Mouse (Mus musculus) forebrain, postnatal 0 days (tissue): ENCODE measurements at regions not wholly inside any gene's neighbourhood (a gene's known extent, or its start where the extent isn't known, plus 50 kb on each side); places are given as distances from the start of the nearest gene placed in this dataset.
A peak's percentile ranks its signal among the peaks of the same experiment; 100 is the strongest.

Experiments
- ATAC-seq: fragments of 200-750 bp; cut with Nextera tagmentation; 2 replicates; pipeline ENCODE4 v1.8.0; 2017; ENCODE audit warnings: mild to moderate bottlenecking, moderate library complexity
- DNase-seq: peaks from one replicate; pipeline ENCODE4 v3.0.0-alpha.2; 2015
- H3K27ac ChIP-seq: fragments of 300-500 bp; sonication (generic); 2 replicates; pipeline ENCODE4 v1.5.1; 2014; ENCODE audit warnings: low read depth, mild to moderate bottlenecking, antibody characterized with exemption, low read length, moderate library complexity, mixed read lengths
- H3K27me3 ChIP-seq: fragments of 300-500 bp; sonication (generic); 2 replicates; pipeline ENCODE4 v1.6.1; 2014; ENCODE audit warnings: mild to moderate bottlenecking, low read length, mixed read lengths; ENCODE audit not compliant: insufficient read depth
- H3K36me3 ChIP-seq: fragments of 300-500 bp; sonication (generic); 2 replicates; pipeline ENCODE4 v1.6.1; 2014; ENCODE audit warnings: mild to moderate bottlenecking, moderate library complexity; ENCODE audit not compliant: insufficient read depth
- H3K4me1 ChIP-seq: fragments of 300-500 bp; sonication (generic); 2 replicates; pipeline ENCODE4 v1.6.1; 2014; ENCODE audit warnings: antibody characterized with exemption; ENCODE audit not compliant: insufficient read depth
- H3K4me2 ChIP-seq: fragments of 300-500 bp; sonication (generic); 2 replicates; pipeline ENCODE4 v1.6.1; 2014; ENCODE audit warnings: low read depth, mild to moderate bottlenecking, moderate library complexity
- H3K4me3 ChIP-seq: fragments of 300-500 bp; sonication (generic); 2 replicates; pipeline ENCODE4 v1.5.1; 2014; ENCODE audit warnings: low read depth, low read length, mixed read lengths
- H3K9ac ChIP-seq: fragments of 300-500 bp; sonication (generic); 2 replicates; pipeline ENCODE4 v1.6.1; 2014; ENCODE audit warnings: mild to moderate bottlenecking
- H3K9me3 ChIP-seq: fragments of 300-500 bp; sonication (generic); 2 replicates; pipeline ENCODE4 v1.6.1; 2016; ENCODE audit warnings: low read length
- CTCF ChIP-seq: sonication (generic); IDR thresholded peaks from 2 replicates; pipeline ENCODE4 v1.5.1; 2016; ENCODE audit warnings: antibody characterized with exemption, control low read depth, low read depth
- WGBS: fragments of 180-500 bp; shearing (Covaris S2); extraction: QIAGEN DNeasy Blood & Tissue Kit; methylation state at CpG from one replicate; pipeline ENCODE4 v1.1.7; 2014; 5-methylcytosine and 5-hydroxymethylcytosine counted together

DNA sequence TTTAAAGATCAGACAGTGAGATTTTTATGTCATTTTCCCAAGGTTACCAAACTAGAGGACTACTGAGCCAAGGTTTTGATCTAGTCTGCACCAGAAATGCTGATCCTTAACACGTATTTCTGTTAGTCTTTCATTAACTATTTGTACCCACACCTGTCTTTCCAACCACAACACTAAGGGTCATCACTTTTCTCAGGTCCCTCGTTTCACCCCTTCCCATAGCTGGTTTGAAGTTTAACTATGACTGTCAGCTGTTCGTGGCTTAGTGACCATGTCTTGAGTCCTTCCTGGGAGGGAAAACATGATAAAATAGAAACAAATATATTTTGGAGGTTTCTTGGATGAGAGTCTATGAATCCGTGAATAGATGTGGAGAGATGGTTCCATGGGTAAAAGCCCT, 99.6 kb upstream of the Gm6657 start:
- Histone ChIP-seq H3K36me3 (no peaks in the 10 kb centered on the region), H3K4me3 (no peak overlapping the region), H3K9ac (no peak overlapping the region), H3K4me1 (peaks cover 8% of the 10 kb centered on the region), H3K27ac (no peak overlapping the region), H3K9me3 (no peaks in the 10 kb centered on the region), H3K4me2 (no peak overlapping the region), H3K27me3 (no peaks in the 10 kb centered on the region)
- 88% methylated on average over 4 of the region's 4 CpGs for WGBS
- DNase-seq: no peak
- ATAC-seq: no peak
- no peak for TF ChIP-seq CTCF

DNA sequence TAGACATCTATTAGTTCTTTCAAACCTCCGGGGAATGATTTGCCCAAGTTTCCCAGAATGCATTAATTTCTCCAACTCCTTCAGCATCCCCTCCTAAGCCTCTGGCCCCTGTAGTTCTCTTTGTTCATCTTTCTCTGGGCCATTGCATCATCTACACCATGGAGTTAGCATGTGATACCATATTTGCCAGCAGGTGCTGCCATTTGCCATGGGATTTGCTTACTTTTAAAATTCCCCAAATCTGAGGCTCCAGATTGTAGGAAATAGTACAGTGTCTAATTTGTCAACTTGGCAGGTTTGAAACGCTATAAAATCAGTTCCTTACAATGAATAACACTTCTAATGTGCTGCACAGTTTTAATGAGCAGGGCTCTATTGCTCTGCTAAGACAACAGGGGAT, 98.7 kb upstream of the Gm6657 start:
- peak; percentile 60 for TF ChIP-seq CTCF
- Histone ChIP-seq H3K36me3 (no peaks in the 10 kb centered on the region), H3K27ac (no peak overlapping the region), H3K4me2 (no peak overlapping the region), H3K9ac (no peak overlapping the region), H3K4me1 (peaks cover 12% of the 10 kb centered on the region), H3K4me3 (no peak overlapping the region), H3K9me3 (no peaks in the 10 kb centered on the region), H3K27me3 (no peaks in the 10 kb centered on the region)
- peak; percentile 59 for DNase-seq
- ATAC-seq: peak; percentile 34; the same call in 1 of the 2 replicates
- 31% methylated on average over 2 of the region's 2 CpGs for WGBS

DNA sequence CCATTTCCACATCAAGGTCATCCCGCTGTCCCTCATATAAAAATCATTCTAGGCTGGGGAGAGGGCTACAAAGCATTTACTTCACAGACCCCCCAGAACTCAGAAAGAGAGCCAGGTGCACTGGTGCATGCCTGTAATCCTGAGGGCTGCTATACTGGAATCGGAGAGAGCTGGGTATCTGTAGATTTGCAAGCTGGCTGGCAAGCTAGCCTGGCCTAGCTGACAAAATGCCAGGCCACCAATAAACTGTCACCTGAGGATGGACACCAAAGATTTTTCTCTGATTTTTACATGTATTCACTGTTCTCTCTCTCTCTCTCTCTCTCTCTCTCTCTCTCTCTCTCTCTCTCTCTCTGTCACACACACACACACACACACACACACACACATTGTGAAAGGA, 98.1 kb upstream of the Gm6657 start:
- Histone ChIP-seq H3K27me3 (no peaks in the 10 kb centered on the region), H3K9ac (no peak overlapping the region), H3K4me2 (no peak overlapping the region), H3K4me3 (no peak overlapping the region), H3K36me3 (no peaks in the 10 kb centered on the region), H3K27ac (no peak overlapping the region), H3K4me1 (peaks cover 12% of the 10 kb centered on the region), H3K9me3 (no peaks in the 10 kb centered on the region)
- 72% methylated on average over 2 of the region's 2 CpGs for WGBS
- TF ChIP-seq CTCF: no peak
- ATAC-seq (no peak), DNase-seq (no peak)

DNA sequence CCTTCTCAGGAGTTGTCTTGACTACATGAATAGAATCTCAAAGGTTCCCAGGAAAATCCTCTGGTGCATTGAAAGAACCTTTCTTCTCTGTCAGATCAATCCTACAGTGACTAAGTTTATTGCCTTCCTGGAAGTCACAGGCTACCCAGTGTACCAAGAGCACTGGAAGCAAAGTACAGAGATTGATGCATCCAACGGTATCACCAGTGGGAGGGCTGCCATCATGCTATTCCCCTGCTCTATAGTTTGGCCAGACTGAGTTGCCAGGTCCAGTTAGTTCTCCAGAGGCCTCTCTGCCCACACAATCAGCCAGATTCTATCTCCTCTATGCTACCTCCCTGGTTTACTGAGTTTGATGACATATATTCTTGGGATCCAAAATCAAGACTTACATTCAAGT, 96.9 kb upstream of the Gm6657 start:
- no peaks in the 10 kb centered on the region for H3K36me3 ChIP-seq
- no peak for TF ChIP-seq CTCF
- WGBS: 48% methylated on average over 1 of the region's 1 CpGs
- ATAC-seq: no peak
- H3K4me2 ChIP-seq: no peak overlapping the region
- no peak overlapping the region for H3K4me3 ChIP-seq
- peaks cover 12% of the 10 kb centered on the region for H3K4me1 ChIP-seq
- DNase-seq: no peak
- H3K9ac ChIP-seq: no peak overlapping the region
- no peaks in the 10 kb centered on the region for H3K27me3 ChIP-seq
- H3K9me3 ChIP-seq: no peaks in the 10 kb centered on the region
- no peak overlapping the region for H3K27ac ChIP-seq

DNA sequence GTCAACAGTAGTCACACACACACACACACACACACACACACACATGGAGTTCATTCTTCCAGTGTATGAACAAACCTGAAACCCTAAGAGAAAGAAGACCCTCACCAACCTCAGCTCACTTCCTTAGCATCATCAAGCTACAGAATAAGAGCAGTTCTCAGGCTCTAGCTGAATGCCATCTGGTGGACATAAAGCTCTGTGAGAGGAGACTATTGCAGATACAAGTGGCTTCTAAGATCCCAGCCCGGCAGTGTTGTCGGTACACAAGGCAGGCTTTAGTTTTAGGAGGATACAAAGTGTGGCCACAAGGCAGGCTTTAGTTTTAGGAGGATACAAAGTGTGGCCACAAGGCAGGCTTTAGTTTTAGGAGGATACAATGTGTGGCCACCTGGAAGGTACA, 96.3 kb upstream of the Gm6657 start:
- Histone ChIP-seq H3K9ac (no peak overlapping the region), H3K4me3 (no peak overlapping the region), H3K9me3 (no peaks in the 10 kb centered on the region), H3K4me1 (peaks cover 12% of the 10 kb centered on the region), H3K36me3 (no peaks in the 10 kb centered on the region), H3K27me3 (no peaks in the 10 kb centered on the region), H3K27ac (no peak overlapping the region), H3K4me2 (no peak overlapping the region)
- DNase-seq: peak; percentile 50
- TF ChIP-seq CTCF: peak; percentile 40; the same call in 1 of the 2 replicates
- no peak for ATAC-seq
- 56% methylated on average over 2 of the region's 2 CpGs for WGBS

DNA sequence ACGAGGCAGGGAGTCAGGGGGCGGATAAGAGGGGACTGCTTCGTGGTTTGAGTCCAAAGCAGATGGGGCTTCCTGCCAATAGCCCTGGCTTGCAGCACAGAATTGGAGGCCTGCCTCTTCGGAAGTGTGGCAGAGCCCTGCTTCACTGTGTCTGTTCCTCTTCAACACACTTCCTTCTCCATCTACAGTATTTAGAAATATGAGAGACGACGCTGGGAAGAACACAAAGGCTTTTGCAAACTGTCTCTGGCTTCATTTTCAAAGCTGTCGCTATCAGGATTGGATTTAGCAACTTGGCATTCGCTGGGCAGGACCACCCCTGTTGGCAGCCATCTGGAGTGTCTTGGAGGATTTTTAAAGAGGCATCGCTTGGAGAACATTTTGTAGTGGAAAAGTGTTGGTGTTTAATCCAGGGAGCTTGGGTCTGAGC, 95.3 kb upstream of the Gm6657 start:
- Histone ChIP-seq H3K9ac (peak overlapping the region; percentile 6; the same call in 1 of the 2 replicates), H3K27ac (peak overlapping the region; percentile 76), H3K36me3 (no peaks in the 10 kb centered on the region), H3K4me1 (peaks cover 12% of the 10 kb centered on the region), H3K9me3 (no peaks in the 10 kb centered on the region), H3K4me3 (no peak overlapping the region), H3K27me3 (no peaks in the 10 kb centered on the region), H3K4me2 (peak overlapping the region; percentile 11; the same call in 1 of the 2 replicates)
- peak; percentile 90 for ATAC-seq
- 29% methylated on average over 9 of the region's 9 CpGs for WGBS
- DNase-seq: peak; percentile 89
- TF ChIP-seq CTCF: peak; percentile 17; the same call in 1 of the 2 replicates

DNA sequence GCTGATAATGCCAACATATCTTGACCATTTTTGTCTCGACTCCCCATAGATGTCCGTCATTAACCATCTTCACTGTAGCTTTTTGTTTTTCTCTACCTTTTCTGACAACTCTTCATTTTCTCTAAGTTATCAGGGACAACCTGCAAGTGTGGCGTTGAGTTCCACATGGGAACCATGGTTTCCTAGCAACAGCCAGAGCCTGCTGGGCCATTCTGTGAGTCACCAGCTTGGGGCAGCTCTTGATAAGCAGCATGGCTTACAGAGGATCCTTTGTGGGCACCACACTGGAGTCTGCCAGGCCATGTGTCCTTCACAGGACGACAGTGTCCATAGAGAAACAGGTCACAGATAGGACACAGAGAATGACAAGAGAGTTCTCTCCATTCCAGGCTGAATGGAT, 94.3 kb upstream of the Gm6657 start:
- WGBS: 53% methylated on average over 4 of the region's 4 CpGs
- peak; percentile 38 for ATAC-seq
- no peaks in the 10 kb centered on the region for H3K9me3 ChIP-seq
- no peak for TF ChIP-seq CTCF
- H3K27me3 ChIP-seq: no peaks in the 10 kb centered on the region
- peak overlapping the region; percentile 76 for H3K27ac ChIP-seq
- no peaks in the 10 kb centered on the region for H3K36me3 ChIP-seq
- peaks cover 12% of the 10 kb centered on the region for H3K4me1 ChIP-seq
- DNase-seq: peak; percentile 57
- H3K9ac ChIP-seq: no peak overlapping the region
- H3K4me2 ChIP-seq: no peak overlapping the region
- no peak overlapping the region for H3K4me3 ChIP-seq
